Mouse (Mus musculus): ENCODE measurements around the gene Vmn1r65.
"Not testable (repeated sequence)": the region's sequence is repeated elsewhere in the genome, so short reads cannot be mapped to it uniquely, and the experiment has no call there.

The Vmn1r65 gene

DNA sequence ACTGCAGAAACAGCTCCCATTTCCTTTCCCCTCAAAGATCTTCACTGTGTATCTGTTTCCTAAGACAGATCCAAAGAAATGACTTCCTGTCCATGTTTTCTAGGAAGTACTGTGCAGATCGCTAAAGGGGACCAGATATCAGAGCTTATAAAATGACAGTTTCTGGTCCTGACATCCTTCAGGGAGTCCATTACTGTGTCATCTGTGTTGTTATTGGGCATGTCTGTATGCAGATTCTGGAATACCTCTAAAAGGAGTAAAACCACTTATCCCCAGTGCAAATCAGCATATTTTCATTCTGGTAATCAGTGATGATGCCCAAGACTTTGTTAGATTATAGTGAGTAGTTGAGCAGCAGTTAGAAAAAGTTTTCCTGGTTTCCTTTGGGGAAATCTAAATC is at the start of gene Vmn1r65:
Gene Vmn1r65 (minus strand): TSS at position 101 of the 400 bp plus-strand sequence.
- no peak for DNase-seq

DNA sequence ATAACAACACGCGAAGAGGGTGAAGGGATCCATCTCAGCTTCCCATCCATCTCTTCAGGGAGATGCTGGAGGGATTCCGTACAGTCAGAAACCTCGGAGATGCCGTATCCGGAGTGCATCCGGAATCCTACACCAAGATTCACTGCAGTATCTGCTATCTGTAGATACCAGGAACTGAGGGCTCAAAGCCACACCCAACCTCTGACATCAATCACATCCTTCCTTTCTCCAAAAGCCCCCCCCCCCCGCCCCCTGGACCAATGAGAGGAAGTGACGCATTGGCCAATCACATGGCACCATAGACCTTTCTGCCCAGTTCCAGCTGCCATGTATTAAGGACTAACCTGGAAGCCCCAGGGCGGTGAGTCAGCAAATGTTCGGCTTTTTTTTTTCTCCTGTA is 34.1 kb upstream of the Vmn1r65 start, which contains the start of gene Nlrp4c:
Gene Nlrp4c (plus strand): TSS at position 301 of the 400 bp plus-strand sequence.
- no peak for DNase-seq

DNA sequence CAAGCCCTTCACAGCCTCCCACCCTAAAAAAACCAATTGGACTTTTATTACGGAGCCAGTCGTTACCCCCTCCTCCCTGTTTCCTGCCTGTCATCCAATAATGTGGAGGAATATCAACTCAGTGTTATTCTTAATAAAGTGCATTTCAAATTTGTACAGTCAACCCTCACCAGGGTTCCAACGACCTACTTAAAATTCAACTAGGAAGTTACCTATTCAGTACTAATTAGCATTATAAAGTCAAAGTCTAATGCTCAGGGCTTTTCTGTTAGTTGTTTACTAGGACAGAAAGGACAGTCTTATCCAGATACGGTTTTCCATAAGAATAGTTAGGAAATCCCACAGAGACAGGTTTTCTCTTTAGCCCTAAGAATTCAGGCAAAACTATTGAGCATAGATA is 28.4 kb downstream of the Vmn1r65 start:
- DNase-seq: not testable (repeated sequence)

DNA sequence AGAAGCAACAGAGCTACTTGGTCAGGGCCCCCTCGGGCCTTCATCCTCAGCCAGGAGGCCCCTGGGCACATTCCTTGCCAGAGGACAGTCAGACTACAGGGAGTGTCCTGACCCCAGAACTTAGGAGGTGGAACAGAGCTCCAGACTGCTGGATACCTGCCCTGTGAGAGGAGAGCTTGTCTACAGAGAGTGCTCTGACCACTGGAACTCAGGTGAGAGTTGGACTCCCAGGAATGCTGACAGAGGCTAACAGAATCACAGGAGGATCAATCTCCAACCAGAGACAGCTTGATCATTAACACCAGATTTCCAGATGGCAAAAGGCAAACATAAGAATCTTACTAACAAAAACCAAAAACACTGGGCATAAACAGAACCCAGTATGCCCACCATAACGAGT is 38.3 kb downstream of the Vmn1r65 start:
- not testable (repeated sequence) for DNase-seq
